Mouse (Mus musculus) brain, adult 2 months (tissue): ENCODE results near the gene Gm5447.

Source experiments
- DNase-seq: peaks from one replicate; pipeline ENCODE4 v3.0.0; 2011; ENCODE audit warnings: low read depth, low spot score

Gene Gm5447

GRCm38 (mm10) chr13:30986934-30987455 lies 13.0 kb downstream of the Gm5447 start:
- peak; percentile 16 for DNase-seq

DNA sequence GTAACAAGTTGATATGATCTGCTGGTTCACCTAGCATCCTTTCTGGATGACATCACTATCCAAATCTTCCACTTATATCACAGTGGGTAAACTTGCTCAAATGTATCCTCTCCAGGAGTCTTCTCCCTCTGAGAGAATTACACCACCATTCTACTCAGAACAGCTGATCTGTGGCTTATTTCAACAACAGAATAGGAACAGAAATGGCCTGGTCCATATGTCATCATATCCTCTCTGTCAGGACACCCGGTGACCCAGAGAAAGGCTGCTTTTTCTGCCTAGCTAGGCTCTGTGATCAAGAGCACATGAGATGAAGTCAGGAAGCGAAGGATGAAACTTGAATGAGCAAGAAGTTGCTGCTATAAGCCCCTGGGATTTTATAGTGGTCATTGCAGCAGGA lies 13.7 kb downstream of the Gm5447 start:
- no peak for DNase-seq

GRCm38 (mm10) chr13:30989710-30990109 lies 15.7 kb downstream of the Gm5447 start:
- DNase-seq = no peak

DNA sequence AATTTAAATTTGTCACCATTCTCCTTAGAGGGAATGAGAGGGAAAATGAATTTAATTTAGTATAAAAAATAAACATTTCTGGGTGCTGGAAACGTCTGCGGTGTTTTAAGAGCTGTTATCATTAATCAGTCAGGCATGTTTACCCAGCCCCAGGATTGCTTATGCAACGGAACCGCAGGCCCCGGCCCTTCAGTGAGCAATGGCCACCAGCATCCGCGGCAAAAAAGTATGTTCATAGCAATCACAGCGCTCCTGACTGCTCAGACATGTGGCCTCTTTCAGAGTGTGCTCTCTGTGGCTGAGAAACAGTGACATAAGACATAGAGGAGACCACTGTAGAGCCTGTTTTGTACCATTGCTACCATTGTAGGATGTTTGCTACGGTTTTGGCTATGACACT lies 16.2 kb downstream of the Gm5447 start:
- DNase-seq = no peak

- DNase-seq = peak; percentile 86
Observed at GRCm38 (mm10) chr13:30993819-30994218, 19.8 kb downstream of the Gm5447 start.

DNA sequence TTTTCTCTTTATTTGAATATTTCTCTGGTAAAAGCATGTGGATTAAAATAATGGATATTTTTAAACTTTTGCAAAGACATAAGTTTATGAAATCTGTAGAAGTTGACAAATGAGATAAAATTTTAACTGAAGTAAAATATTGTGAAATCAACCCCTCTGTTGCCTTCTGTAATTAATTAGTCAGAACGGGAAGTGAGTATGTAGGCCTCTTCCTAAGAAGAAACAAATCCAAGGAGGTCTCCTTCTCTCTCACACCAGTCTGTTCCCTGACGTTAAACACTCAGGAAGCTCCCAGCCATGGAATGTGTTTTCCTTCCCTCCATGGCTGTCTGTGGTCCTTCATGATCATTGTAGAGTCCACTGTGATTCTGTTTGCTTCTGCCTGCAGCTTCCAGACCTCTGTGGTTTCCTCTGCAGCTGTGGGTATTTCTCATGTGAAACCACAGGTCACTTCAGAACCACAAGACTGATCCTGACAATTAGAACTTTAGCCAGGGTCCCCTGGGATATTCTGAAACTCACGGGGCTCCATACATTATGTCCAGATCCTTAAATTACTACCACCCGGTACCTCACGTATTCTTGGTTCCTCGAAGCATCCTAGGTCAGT lies 20.4 kb downstream of the Gm5447 start:
- DNase-seq = no peak

DNA sequence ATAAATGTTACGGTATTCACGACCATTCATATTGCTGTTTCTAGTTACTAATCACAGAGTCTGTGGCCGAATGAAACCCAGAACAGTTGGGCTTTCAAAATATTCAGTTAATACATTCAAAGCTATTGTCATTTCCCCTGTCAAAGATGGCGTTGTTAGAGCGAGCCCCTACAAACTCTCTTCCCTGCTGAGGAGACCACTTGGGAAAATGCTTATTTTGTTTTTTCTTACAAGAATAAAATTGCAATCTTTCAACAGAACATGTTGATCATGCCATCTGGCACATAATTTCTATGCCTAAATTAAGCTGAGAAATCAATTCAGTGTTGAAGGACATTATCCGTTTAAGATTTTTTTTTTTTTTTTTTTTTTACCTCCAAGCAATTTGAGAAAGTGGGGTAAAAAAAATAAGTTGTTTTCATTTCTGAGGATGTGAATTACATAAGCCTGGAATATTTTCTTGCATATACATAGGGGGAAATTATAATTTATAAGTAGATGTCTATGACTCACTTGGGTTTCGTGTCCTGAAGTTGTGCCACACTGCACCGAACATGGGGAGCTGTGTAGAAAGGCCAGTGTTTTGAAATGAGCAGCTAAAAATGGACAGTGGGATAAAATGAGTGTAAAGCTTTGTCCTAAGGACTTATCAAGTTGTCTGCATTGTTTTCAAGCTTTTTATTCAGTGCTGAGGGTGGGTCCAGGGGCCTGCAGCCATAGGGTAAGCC lies 23.7 kb downstream of the Gm5447 start:
- peak; percentile 39 for DNase-seq

- DNase-seq = no peak
Observed at GRCm38 (mm10) chr13:30999799-31000198, 25.8 kb downstream of the Gm5447 start.

- DNase-seq = no peak
Observed at GRCm38 (mm10) chr13:31004458-31004857, 30.5 kb downstream of the Gm5447 start.

GRCm38 (mm10) chr13:31004995-31005394 lies 31.0 kb downstream of the Gm5447 start:
- no peak for DNase-seq

DNA sequence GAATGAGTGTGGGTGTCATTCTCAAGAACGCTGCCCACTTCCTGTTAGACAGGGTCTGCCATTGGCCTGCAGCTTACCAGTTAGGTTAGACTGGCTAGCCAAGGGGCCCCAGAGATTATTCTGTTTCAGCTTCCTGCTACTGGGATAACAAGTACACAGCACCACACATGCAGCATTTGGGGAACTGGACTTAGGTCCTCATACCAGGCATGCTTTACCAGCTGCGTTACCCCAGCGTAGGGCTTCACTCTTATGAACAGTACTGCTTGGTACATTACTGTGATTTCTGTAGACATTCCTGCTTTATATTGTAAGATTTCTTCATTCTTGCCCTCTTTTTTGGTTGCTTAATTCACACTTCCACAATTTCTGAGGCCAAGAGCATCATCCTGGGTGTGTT lies 43.5 kb downstream of the Gm5447 start:
- no peak for DNase-seq

- DNase-seq = no peak
Observed at GRCm38 (mm10) chr13:31021514-31021913, 47.5 kb downstream of the Gm5447 start.

DNA sequence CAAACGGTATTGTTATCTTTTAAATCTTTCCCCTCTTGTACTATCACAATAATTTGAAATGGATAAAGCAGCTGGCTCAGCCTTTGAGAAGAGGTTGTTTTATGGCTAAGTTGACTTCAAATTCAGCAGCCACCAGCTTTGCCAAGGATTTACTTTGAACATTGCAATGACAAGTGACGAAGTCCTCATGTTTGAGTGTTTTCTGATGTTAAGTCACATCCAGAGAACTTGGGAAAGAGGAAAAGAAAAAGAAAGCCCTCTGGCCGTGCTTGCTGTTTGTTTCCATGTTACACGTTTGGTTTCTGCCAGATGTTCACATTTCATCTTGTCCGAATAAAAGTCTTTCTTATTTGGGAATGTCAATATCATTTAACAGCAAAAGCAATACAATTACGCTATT lies 47.9 kb downstream of the Gm5447 start:
- no peak for DNase-seq

DNA sequence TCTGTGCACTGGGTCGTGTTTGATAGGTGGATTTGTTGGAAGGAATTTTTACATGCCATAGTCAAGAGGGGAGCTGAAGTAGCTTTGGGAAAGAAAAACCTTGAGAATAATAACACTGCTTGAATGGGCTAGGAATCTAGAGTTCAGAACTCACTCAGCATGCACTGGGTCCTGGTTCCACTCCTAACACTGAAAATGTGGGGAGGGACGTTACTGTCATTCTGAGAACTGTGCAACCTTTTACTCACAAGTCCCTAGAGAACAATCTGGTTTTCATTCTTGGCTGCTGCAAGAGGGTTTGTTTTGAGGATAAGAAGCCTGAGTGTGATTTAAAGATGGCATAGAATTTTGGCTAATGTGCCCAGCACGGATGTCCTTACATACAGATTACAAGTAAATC lies 49.7 kb downstream of the Gm5447 start:
- DNase-seq = no peak
